Mouse (Mus musculus) midbrain, embryonic 10.5 days (tissue): ENCODE results near the gene Dach1. TPM values are rescaled to one million over a fixed set of nuclear protein-coding genes. Genes with fewer than 3 reads are reported as not detected.
A peak's percentile ranks its signal among the peaks of the same experiment; 100 is the strongest.

ENCODE experiments used
- DNase-seq: peaks from one replicate; pipeline ENCODE4 v3.0.0-alpha.2; 2017; ENCODE audit warnings: low spot score
- H3K27ac ChIP-seq: fragments of 300-500 bp; sonication (generic); replicated peaks from 2 replicates; pipeline ENCODE4 v1.5.1; 2016; ENCODE audit warnings: mild to moderate bottlenecking
- H3K27me3 ChIP-seq: fragments of 300-500 bp; sonication (generic); 2 replicates; pipeline ENCODE4 v1.6.1; 2016; ENCODE audit warnings: low read depth, mild to moderate bottlenecking; ENCODE audit not compliant: poor library complexity, severe bottlenecking
- H3K36me3 ChIP-seq: fragments of 300-500 bp; sonication (generic); 2 replicates; pipeline ENCODE4 v1.6.1; 2016; ENCODE audit warnings: mild to moderate bottlenecking, moderate library complexity
- H3K4me1 ChIP-seq: fragments of 300-500 bp; sonication (generic); 2 replicates; pipeline ENCODE4 v1.6.1; 2016
- H3K4me3 ChIP-seq: fragments of 300-500 bp; sonication (generic); 2 replicates; pipeline ENCODE4 v1.5.1; 2016; ENCODE audit warnings: mild to moderate bottlenecking, moderate library complexity
- H3K9me3 ChIP-seq: fragments of 300-500 bp; sonication (generic); replicated peaks from 2 replicates; pipeline ENCODE4 v1.6.1; 2016; ENCODE audit warnings: mild to moderate bottlenecking
- WGBS: fragments of 180-500 bp; shearing (Covaris S2); methylation state at CpG from one replicate; pipeline ENCODE4 v1.1.7; 2016; 5-methylcytosine and 5-hydroxymethylcytosine counted together
- polyA plus RNA-seq: library from polyadenylated mRNA; unstranded; fragments of >200 nt; fragmentation: Nextera tagmentation; extraction: Ambion mirVana; gene quantifications from 2 replicates; pipeline ENCODE4 v1.2.1, GENCODE M21; 2016

Dach1 gene
- polyA plus RNA-seq, 1 experiment from 2014 or later = 10.1 TPM

DNA sequence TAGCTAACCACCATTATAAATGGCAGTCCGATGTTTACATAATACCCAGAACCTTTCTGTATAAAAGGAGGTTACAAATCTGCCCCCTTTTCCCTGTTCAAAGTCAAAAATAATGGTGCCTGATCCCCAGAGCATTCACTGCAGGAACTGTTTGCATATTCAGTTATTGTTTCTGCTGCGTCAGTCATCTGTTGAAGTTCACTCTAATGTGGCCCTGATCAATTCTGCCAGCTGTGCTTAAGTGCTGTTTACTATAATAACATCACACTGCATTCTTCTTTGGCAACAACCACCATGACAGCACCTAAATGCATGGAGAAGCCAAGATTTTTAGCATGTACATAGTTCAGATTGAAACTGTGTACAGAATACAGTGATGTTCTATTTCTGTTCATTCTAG, 105.4 kb downstream of the Dach1 start:
- Histone ChIP-seq H3K27me3 (no peaks in the 10 kb centered on the region), H3K9me3 (no peaks in the 10 kb centered on the region), H3K4me1 (peaks cover 30% of the 10 kb centered on the region), H3K4me3 (no peak overlapping the region), H3K27ac (no peak overlapping the region), H3K36me3 (no peaks in the 10 kb centered on the region)
- 42% methylated on average over 2 of the region's 2 CpGs for WGBS
- no peak for DNase-seq

DNA sequence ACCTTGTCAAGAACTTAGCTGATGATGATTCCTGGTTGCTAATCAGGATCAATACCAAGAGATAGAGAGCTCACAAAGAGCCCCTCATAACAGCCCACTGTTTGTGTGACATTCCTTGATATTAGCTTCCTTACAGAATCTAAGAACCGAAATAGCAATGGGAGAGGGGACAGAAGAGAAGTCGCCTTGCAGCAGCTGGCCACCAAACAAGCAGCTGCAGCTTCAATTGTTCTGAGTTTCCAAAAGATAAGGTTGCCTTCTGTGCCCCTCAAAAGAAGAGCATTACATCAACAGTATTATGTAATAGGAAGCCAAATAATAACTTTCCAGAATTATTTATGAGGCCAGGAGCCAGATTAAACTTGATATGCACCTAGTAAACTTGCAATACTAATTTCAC, 120.2 kb downstream of the Dach1 start:
- Histone ChIP-seq H3K27ac (peak overlapping the region; percentile 79), H3K36me3 (peaks cover 8% of the 10 kb centered on the region), H3K4me1 (peaks cover 36% of the 10 kb centered on the region), H3K27me3 (no peaks in the 10 kb centered on the region), H3K9me3 (no peaks in the 10 kb centered on the region), H3K4me3 (no peak overlapping the region)
- 24% methylated on average over 2 of the region's 2 CpGs for WGBS
- DNase-seq = no peak

DNA sequence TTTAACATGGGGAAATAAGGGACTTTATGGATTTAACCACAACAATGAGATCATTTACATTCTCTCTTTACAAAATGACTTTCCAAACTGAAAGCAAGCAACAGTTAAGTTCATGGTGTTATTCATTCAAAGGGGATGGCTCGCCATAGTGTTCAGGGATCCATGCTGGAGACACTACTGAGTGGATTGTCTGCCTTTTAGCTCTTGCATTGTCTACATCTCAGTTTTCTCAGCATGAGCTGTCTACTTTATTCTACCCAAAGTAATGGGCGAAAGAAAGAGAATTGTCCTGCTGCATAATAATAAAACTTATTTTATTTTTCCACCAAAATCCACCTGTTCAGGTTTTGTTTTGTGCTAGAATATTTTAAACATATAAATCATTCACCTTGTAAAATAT, 121.2 kb downstream of the Dach1 start:
- Histone ChIP-seq H3K36me3 (no peaks in the 10 kb centered on the region), H3K27ac (peak overlapping the region; percentile 79; the same call in 1 of the 2 replicates), H3K27me3 (no peaks in the 10 kb centered on the region), H3K4me3 (no peak overlapping the region), H3K9me3 (no peaks in the 10 kb centered on the region), H3K4me1 (peaks cover 36% of the 10 kb centered on the region)
- no peak for DNase-seq
- 21% methylated on average over 2 of the region's 2 CpGs for WGBS

DNA sequence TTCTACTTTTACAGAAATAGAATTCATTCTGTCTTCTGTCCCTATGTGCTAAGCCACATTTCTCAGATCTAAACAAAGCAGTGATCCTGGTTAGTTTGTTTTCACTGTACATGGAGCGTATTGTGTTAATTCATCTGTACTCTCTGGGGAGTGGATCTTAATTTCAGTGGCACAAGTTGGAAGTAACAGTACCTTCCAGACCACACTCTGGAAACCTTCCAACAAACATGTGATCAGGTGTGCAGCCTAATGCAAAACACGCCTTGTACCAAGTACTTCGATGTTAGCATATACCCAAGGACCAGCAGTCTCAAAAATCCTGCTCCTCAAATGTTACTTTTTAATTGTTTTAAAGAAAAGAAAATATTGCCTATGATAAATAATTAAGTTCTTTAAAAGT, 121.9 kb downstream of the Dach1 start:
- Histone ChIP-seq H3K4me3 (no peak overlapping the region), H3K9me3 (no peaks in the 10 kb centered on the region), H3K27me3 (no peaks in the 10 kb centered on the region), H3K27ac (peak overlapping the region; percentile 55), H3K36me3 (no peaks in the 10 kb centered on the region), H3K4me1 (peaks cover 36% of the 10 kb centered on the region)
- no peak for DNase-seq
- 69% methylated on average over 3 of the region's 3 CpGs for WGBS

DNA sequence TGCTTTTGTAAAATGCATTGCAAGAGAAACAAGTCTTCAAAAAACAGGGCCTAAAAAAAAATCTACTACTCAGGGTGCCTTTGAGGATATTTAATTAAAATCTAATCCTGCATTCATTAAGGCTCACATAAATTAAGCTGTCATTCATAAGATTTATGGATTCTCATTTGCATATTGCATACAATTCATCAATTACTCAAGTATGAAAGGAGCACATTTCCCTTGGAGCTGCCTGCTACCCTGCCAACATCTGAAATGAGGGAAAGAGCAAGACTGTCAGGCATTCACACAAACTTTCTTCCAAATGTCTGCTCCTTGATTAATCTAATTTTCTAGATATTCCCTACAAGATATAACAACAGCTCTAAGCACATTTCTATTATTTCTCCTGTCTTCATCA, 122.6 kb downstream of the Dach1 start:
- Histone ChIP-seq H3K36me3 (no peaks in the 10 kb centered on the region), H3K4me1 (peaks cover 36% of the 10 kb centered on the region), H3K4me3 (no peak overlapping the region), H3K27me3 (no peaks in the 10 kb centered on the region), H3K9me3 (no peaks in the 10 kb centered on the region), H3K27ac (peak overlapping the region; percentile 55; the same call in 1 of the 2 replicates)
- no peak for DNase-seq

DNA sequence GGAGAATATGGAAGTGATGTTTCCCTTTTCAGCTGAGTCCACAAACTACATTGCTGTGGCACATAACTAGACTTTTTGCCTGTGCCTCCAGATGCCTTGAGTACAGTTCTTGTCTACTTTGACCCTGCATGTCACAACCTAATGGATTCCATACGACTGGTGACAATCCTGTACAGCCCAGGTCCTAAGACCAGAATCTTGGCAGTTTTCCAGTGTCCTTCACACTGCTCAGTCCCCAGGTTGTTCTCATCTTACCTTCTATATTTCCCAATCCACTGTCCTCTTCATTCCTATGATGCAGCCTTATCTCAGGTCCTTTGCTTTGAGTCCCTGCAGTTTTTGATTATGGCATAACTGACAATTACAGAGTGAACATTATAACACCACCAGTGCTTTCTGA, 131.0 kb downstream of the Dach1 start:
- H3K4me3 ChIP-seq = no peak overlapping the region
- no peak overlapping the region for H3K27ac ChIP-seq
- H3K9me3 ChIP-seq = no peaks in the 10 kb centered on the region
- H3K27me3 ChIP-seq = no peaks in the 10 kb centered on the region
- WGBS = 65% methylated on average over 1 of the region's 1 CpGs
- no peak for DNase-seq
- H3K4me1 ChIP-seq = peaks cover 16% of the 10 kb centered on the region
- H3K36me3 ChIP-seq = no peaks in the 10 kb centered on the region

DNA sequence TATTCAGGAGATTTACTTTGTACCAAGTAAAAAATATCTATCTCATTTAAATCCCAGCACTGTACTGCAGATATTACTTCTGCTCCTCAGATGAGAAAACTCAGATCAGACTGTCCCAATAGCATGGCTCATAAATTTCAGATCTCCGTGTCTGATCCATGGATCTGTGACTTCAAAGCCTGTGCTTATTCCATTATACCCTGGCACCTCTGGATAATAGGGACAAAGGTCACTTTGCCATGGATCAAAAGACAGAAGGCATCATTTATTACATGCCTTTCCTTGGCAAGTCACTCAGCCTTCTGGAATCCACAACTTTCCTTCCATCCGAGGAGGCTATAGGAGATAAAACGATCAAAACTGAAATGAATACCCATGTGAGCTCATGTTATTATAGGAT, 132.4 kb downstream of the Dach1 start:
- no peak overlapping the region for H3K27ac ChIP-seq
- WGBS = 50% methylated on average over 3 of the region's 3 CpGs
- DNase-seq = no peak
- no peaks in the 10 kb centered on the region for H3K36me3 ChIP-seq
- no peak overlapping the region for H3K4me3 ChIP-seq
- no peaks in the 10 kb centered on the region for H3K9me3 ChIP-seq
- peaks cover 16% of the 10 kb centered on the region for H3K4me1 ChIP-seq
- no peaks in the 10 kb centered on the region for H3K27me3 ChIP-seq

DNA sequence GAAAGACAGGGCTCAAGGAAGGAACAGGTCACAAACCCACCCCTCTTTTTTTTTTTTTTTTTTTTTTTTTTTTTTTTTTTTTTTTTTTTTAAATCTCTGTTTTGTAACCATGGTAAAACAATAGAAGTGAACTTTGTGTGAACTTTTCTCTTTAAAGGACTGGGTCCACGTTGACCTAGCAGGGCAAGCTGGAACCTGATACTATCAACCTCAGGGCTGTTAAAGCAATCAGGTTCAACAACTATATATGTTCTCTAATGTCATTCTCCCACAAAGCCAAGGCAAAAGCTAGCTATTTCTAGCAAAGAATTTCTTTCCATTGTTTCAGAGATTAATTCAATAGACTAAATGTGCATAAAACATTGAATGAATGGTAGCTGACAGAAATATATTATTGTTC, 134.3 kb downstream of the Dach1 start:
- no peak for DNase-seq
- peaks cover 16% of the 10 kb centered on the region for H3K4me1 ChIP-seq
- H3K4me3 ChIP-seq = no peak overlapping the region
- H3K36me3 ChIP-seq = no peaks in the 10 kb centered on the region
- H3K27ac ChIP-seq = no peak overlapping the region
- no peaks in the 10 kb centered on the region for H3K27me3 ChIP-seq
- 0% methylated on average over 1 of the region's 1 CpGs for WGBS
- H3K9me3 ChIP-seq = no peaks in the 10 kb centered on the region

- Histone ChIP-seq H3K36me3 (no peaks in the 10 kb centered on the region; the same call in 1 of the 2 replicates), H3K4me3 (no peak overlapping the region), H3K4me1 (peaks cover 23% of the 10 kb centered on the region), H3K27ac (no peak overlapping the region), H3K9me3 (no peaks in the 10 kb centered on the region), H3K27me3 (no peaks in the 10 kb centered on the region)
- 86% methylated on average over 4 of the region's 4 CpGs for WGBS
- no peak for DNase-seq
These were observed 146.0 kb downstream of the Dach1 start for GRCm38 (mm10) chr14:98023540-98023939.

- H3K27me3 ChIP-seq = no peaks in the 10 kb centered on the region
- no peak overlapping the region for H3K27ac ChIP-seq
- H3K4me3 ChIP-seq = no peak overlapping the region
- peaks cover 11% of the 10 kb centered on the region for H3K36me3 ChIP-seq
- DNase-seq = no peak
- H3K9me3 ChIP-seq = no peaks in the 10 kb centered on the region
- peaks cover 4% of the 10 kb centered on the region; the same call in 1 of the 2 replicates for H3K4me1 ChIP-seq
- WGBS = 88% methylated on average over 1 of the region's 1 CpGs
These were observed 155.5 kb downstream of the Dach1 start for GRCm38 (mm10) chr14:98014053-98014452.

DNA sequence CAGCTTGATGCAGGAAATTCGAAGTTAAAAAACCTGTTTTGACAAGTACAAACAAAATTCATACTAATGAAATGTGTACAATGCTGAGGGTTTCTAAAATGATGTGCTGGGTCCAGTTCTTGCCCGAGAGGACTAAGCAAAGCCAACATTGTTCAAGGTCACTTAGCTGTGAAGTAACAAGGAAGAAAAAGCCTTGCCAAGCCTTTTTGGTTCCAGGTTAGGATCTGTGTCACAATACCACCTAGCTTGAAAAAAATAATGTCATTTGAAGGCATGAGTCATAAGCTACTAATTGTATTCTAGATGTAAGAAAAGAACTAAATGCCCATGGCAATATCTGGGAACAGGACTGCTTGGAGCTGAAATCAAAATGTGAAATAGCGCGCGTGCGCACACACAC, 161.1 kb downstream of the Dach1 start:
- Histone ChIP-seq H3K9me3 (no peaks in the 10 kb centered on the region), H3K4me1 (no peaks in the 10 kb centered on the region), H3K27ac (no peak overlapping the region), H3K27me3 (no peaks in the 10 kb centered on the region), H3K36me3 (no peaks in the 10 kb centered on the region), H3K4me3 (no peak overlapping the region)
- WGBS = 90% methylated on average over 6 of the region's 6 CpGs
- no peak for DNase-seq

DNA sequence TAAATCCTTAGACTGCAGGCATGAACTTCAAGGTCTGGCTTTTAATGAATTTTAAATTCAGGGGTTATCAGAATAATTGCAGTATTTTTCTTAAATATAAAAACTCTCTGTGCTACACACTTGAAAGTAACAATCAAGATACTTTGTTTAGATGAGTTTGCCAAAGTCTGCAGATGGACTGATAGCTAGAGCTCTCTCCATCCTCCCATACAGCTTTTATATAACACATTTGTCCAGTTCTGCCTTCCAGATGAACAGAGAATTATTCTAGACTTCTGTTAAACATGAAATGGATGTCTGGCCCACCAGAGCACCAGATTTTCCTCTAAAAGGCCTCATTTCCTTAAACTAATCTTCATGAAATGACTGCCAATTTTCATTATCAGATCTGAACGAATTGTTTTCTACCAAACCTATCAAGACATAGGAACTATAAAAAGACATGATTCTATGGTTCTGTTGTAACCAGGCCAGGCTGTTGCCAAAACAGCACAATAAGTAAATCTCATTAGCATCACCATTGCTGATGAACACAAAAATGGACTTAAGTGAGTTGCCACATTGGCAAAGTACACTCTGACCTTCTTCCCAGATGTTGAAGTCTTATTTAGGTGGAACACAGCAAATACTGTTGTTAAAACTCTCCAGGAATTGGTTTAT, 167.4 kb downstream of the Dach1 start:
- no peak for DNase-seq
- H3K4me1 ChIP-seq = no peaks in the 10 kb centered on the region
- no peaks in the 10 kb centered on the region for H3K27me3 ChIP-seq
- H3K9me3 ChIP-seq = no peaks in the 10 kb centered on the region
- H3K4me3 ChIP-seq = no peak overlapping the region
- no peaks in the 10 kb centered on the region for H3K36me3 ChIP-seq
- no peak overlapping the region for H3K27ac ChIP-seq
- 85% methylated on average over 1 of the region's 1 CpGs for WGBS

- H3K27me3 ChIP-seq = no peaks in the 10 kb centered on the region
- no peak overlapping the region for H3K4me3 ChIP-seq
- DNase-seq = no peak
- no peaks in the 10 kb centered on the region for H3K9me3 ChIP-seq
- H3K36me3 ChIP-seq = no peaks in the 10 kb centered on the region
- H3K27ac ChIP-seq = no peak overlapping the region
- H3K4me1 ChIP-seq = no peaks in the 10 kb centered on the region
These were observed 171.0 kb downstream of the Dach1 start for GRCm38 (mm10) chr14:97998584-97998983.

GRCm38 (mm10) chr14:97983251-97983650, 186.3 kb downstream of the Dach1 start:
- no peaks in the 10 kb centered on the region for H3K27me3 ChIP-seq
- no peak overlapping the region for H3K27ac ChIP-seq
- no peak for DNase-seq
- H3K4me3 ChIP-seq = no peak overlapping the region
- peaks cover 10% of the 10 kb centered on the region for H3K4me1 ChIP-seq
- no peaks in the 10 kb centered on the region for H3K36me3 ChIP-seq
- 85% methylated on average over 3 of the region's 3 CpGs for WGBS
- no peaks in the 10 kb centered on the region for H3K9me3 ChIP-seq
